Mouse (Mus musculus) frontal cortex, postnatal 36 days (tissue): ENCODE measurements at regions not wholly inside any gene's neighbourhood (a gene's known extent, or its start where the extent isn't known, plus 50 kb on each side); places are given as distances from the start of the nearest gene placed in this dataset.
A peak's percentile ranks its signal among the peaks of the same experiment; 100 is the strongest.

Source experiments
- DNase-seq, 2 experiments: peaks; one replicate each; pipeline ENCODE4 v3.0.0; 2022; ENCODE audit warnings: low spot score in 2 of 2

DNA sequence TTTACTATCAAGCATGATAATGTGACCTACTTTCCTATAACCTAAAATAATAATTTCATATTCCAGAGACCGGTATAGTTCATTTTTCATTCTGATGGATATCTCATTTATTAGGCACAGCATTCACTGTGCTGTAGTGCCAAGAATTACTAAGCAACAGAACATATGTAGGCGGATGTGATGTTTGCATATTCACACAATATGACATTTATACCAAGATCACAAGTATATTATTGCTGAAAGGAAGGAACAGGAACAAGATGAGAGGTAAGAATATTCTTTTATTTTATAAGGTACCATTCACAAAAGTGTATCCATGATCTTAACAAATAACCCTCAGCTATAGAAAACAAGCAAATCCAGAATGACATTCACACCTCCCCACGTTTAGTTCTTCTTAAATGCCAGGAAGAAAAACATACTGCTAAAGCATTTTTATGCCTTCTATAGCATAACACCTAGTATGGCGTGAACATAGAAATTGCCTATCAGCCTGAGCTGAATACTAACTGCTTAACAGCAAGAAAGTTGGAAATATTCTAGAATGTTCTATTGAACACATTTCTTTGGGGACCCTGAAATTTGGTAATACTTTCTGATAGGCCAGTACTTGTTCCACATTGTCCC, 1062.8 kb upstream of the Acvr2a start:
- peak in 1 of 2 experiments; percentile 13 for DNase-seq

DNA sequence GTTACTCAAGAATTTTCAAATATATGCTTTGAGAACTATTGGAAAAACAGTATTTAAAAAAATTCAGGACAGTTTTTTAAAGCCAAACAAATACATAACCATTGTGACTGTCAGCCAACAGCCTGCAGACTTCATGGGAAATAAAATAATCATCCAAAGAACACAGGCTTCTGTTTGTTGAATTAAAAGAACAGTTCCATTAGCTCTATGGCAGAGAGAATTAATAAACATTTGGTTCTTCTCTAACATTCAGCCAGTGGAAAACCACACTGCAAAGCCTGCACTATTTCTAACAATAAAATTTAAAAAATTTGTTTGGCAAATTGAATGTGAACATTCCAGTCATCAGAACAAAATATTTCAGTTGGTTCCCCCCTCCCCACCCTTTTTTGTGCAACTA, 1058.2 kb upstream of the Acvr2a start:
- no peak for DNase-seq

DNA sequence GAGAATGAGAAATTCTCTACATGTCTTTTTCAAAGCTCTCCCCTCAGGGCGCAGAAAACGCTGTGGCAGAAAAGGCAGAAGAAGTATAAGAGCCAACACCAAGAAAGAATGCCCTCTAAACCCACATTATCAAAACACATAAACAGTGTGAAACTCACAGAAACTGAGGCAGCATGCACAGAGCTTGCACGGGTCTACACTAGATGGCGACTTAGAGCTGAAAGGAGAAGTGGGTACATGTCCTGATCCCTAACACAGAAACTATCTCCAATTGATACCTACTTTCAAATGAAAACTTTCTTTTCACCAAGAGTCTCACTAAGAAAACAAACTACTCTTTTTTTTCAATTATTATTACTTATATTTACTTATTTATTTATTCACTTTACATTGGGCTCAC, 1057.7 kb upstream of the Acvr2a start:
- DNase-seq = no peak

DNA sequence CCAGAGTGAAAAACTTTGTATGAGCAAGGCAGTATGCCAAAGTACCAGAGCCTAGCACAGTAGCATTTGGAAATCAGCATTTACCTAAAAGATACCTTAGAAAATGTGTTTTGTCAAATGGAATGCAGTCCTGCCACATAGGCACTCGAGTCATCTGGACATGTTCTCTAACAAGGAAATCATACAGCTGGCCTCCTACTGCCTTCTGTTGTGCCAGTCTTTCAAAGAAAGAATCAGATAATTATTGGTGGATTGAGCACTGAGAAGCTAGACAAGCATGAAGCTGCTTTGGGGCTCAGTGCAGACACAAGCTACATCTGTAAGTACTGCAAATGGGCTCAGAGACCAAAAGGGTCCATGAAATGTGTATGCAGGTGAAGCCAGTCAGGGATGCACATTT, 1038.1 kb upstream of the Acvr2a start:
- no peak for DNase-seq

DNA sequence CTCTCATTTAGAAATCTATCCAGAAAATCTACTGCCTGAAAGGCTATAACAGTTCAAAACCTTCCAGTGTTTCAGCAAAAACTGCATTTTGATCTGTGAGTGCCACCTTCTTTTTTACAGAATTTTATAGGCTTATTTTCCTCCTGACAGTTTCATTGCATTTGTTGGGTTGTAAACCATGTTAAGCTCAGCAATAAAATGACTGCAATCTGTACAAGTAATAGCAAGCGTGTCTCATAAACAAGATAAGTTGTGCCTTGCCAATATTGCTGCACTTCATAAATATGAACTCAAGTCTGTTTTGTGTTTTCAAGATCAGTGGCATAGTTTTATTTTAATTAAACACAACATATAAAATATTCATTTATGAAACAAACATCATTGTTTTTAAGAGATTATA, 1036.9 kb upstream of the Acvr2a start:
- DNase-seq = no peak

DNA sequence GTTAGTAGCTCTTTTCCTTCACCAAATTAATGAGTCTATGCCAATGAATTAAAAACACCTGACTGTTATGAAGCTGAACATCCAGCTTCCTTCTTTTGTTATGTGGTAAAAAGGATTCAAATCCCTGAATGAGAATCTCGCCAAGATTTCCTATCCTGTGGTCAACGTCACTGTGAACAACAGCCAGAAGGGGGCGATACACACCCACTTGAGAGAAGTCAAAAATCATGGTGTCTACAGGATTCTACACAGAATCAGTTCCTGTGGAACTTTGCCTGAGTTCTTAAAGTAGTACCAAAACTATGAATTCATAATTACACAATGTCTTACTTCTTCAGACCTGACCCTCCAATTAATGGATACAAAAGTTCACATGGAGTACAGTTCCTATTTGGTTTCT, 1028.1 kb upstream of the Acvr2a start:
- peak; percentile 49 to 75 for DNase-seq

DNA sequence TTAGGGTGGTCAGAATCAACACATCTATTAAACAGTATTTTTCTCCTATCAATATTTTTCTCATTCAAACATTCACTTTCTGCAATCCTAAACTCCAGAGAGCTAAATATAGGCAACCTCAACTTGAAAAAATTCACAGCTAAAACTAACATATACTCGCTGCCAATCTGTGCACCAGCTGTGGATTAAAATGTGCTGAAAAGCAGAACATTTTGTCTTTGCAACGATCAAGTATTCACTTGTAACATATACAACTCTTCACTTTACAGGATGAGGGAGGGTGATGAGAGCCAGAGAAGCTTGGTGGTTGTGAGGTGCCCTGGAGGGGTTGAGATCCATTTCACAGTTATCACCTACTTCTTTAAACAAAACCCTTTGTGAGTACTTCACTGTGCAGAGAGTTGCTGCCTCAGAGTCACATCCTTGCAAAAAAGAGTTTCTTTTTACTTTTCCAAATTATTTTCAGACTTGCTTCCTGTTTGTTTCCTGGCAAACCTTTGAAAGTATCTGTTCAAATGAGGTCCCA, 991.1 kb upstream of the Acvr2a start:
- DNase-seq = peak; percentile 25 to 75

DNA sequence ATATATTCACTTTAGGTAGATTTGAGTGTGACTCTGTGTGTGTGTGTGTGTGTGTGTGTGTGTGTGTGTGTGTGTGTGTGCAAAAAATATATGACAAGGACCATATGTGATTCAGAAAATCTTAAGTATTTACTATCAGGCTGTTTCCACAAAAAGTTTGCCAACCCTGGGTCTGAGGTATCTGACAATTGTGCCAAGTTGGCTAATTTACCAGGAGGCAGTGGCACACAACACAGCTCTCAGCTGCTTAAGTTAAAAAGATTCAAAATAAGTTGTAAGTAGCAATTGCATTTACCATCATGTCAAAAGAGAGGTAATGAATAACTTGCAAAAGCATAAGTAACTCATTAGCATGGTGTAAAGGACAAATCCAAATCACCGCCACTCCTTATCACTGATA, 981.4 kb upstream of the Acvr2a start:
- DNase-seq = no peak

DNA sequence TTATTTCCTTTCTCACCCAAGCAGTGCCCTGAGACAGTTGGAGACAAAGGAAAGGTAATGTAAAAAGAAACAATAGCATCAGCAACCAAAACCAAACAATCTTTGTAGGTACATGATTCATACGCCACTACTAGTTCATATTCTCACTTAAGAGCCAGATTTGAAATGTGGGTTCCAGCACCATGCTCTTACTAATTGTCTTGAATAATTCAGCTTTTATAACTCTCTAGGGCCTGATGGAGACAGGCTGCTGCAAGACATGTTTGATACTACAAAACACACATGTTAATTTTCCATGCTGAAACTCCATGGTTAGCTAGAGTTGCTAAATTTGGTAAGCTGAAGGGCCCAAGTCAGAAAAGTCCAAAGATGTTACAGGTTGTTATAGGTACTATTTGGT, 980.4 kb upstream of the Acvr2a start:
- no peak for DNase-seq

DNA sequence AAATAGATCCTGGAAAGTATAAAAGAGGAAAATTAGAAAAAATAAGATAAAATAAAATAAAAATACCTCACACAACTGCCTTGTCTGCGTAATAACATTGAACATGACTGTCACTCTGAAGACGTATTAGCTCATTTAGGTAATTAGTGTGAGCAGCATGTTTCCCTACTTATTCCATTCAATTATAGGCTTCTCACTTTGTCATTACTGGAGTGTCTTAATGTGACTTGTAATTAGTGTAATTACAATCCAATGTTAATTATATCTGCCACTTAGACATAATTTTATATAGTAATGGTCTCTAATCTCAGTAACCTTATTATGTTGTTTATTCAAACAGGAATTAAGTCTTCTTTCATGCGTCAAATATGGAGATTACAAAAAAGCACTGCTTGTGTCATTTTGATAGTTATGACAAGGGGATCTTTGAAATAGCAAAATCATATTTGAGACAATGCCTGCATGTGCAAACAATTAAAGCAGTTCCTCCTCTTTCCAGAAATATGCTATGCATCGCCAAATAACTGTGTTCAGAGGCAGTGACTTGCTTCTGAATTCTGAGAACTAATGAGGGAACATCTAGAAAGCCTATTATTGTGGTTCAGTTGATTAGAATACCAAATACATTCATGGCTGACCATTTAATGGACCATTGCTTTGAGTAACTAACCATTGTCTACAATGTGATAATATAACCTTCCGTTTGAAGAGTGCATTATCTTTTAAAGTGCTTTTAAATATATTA, 979.7 kb upstream of the Acvr2a start:
- no peak for DNase-seq

DNA sequence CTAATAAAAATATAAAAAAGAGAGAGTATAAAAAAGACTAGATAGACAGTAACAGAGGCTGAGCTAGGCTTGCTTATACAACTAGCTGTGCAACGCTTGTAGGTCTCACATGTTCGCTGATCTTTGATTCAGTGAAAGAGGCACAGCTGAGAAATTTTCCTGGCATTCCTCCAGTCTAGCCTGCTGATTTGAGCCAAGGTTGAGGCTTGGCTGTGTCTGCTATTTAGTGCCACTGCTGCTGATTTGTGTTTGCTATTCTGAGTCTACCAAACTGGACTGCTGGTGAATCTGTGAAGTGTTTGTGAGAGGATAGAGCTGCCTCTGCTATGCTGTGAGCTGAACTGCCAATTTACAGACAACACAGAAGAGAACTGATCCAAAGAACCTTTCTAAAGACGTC, 956.7 kb upstream of the Acvr2a start:
- no peak for DNase-seq

DNA sequence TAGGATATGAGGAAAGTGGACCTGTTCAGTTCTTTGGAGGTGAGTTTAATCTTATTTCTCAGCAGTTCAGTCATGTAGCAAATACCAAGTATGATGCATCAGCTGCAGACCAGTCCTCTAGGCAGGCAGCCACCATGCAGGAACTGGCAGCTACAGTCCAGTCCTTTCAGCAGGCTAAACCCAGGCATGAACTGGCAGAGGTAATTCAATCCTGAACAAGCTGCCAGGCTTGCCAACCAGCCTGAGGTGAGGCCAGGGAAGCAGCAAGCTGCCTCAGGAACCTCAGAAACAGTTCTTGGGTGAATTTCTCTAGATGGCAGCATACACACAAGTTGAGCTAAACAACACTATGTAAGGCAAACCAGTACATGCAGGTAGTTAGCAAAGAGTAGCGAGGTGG, 951.5 kb upstream of the Acvr2a start:
- DNase-seq = no peak

DNA sequence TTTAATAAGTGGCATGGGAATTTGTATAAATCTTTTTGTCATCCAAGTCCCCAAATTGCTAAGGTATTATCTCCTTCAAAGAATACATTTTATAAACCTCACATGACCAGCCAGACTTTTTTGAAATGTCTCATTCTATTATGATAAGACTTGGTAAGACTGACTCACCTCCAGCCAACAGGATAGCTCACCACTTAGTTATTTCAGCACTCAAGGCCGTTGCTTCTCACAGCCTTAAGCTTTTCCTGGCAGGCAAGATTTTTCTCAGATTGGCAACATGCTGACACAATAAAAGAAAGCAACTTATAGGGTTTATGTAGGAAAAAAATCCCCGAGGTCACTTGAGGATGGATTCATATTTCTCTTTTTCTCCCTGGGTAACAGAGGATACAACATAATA, 935.9 kb upstream of the Acvr2a start:
- no peak for DNase-seq

DNA sequence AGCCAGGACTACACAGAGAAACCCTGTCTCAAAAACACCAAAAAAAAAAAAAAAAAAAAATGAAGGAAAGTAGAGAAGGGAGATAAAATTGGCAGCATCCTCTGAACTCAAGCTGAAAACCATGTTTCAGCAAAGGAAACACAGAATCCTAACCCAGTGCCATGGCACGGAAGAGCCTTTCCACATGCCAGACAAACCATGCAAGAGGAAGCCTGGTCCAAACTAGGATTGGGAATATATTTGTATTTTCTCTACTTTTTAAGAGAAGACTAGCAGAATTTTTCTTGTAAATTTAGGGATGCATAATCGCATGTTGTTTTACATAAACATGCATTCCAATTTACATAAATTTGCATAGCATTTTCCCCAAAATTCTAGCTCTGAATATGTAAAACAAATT, 934.8 kb upstream of the Acvr2a start:
- DNase-seq = no peak

DNA sequence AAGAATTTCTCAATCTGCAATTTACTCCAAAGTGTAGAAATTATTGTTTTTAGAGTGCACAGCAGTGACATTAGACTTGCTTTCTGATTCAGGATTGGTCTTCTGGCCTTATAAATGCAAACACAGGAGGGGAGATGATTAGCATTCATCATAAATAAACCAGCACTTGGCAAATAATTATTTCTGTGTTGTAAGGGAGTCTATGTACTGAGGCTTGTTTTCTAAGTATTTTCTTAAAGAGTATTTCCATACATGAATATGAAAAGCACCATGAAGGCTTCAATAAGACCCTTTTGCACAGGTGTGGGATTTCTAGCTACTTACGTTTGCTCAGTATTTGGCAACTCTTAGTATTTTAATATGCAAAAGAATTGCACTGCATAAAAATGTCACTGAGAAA, 934.1 kb upstream of the Acvr2a start:
- DNase-seq = no peak

DNA sequence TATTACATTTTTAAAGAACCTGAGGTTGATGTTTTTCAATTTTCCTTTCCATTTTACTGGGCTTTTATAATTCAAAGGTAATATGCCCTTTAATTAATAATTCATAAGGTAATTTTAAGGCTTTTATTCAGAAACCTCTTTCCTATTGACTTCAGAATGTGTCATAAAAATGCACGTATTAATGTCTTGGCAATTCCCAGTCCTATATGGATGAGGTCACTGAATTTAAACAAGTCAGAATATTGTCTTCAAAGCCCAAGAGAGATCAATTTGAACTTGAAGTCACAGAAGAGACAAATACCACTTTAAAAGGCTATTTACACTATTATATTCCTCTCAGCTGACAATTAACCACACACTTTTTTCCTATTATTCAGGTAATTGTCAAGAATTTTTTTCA, 925.7 kb upstream of the Acvr2a start:
- no peak for DNase-seq

DNA sequence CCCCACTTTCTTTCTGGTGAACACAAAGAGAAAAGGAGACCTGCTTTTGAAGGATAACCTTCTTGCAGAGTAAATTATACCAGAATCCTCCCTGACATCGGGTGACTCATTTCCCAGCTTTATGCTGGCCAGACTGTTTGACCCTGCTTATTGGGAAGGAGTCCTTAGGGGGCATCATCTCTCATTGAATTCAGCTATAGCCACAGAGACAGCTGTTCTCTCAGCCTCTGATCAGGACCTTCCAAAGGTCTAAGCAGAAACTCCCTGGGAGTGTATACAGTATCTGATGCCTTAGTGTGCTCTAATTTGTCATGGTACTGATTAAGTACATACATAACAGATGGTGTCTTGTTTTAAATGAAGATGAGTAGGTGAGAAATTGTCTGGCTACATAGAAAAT, 922.5 kb upstream of the Acvr2a start:
- DNase-seq = no peak

DNA sequence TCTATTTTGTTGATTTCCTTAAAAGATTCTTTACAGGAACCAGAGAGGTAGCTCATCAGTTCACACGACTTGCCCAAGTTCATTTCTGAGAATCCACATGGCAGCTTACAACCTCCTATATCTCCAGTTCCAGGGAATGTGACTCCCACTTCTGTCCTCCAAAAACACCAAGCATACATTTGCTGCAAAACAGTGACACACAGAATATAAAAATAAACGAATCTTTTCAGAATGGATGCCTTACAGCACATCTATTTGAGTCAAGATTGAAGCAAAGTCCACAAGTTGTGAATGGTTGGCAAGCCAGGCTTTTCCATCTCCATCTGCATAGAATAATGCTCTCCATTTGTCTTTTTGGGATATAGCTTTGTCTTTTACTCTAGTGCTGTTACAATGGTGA, 921.0 kb upstream of the Acvr2a start:
- no peak for DNase-seq

DNA sequence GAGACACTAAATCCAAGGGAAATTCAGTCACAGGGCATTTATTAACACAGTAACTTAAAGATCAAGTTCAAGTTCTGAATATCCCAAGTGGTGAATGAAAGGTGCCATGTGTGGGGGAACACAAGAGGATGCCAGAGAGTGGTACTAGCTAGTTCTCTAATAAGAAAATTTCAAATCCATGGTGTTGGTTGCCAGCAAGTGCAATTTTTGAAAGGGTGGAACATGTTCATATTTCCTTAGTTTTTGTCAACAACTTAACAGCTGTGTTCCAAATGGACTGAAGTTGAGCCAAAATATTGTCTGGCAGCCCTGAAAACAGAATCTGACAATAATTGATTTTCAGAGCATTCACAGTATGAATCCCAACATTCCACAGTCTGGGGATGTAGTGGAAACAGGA, 919.1 kb upstream of the Acvr2a start:
- no peak for DNase-seq

DNA sequence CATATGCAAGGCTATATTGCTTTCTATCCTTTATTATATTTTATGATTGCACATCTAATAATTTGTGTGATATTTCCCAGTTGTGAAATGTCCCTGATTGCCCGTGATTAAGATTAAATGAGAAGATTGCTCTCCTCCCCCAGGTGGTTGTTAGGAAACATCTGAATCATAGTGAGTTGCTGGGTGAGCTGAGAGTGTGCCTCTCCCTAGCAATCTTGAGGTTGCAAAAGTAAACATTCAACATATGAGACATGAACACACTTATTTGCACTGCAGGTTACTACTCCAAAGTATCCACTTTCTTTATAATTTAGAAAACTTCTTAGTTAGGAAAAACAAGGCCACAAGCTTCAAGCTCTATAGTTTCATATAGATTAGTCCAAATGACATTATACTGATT, 899.6 kb upstream of the Acvr2a start:
- DNase-seq = no peak

DNA sequence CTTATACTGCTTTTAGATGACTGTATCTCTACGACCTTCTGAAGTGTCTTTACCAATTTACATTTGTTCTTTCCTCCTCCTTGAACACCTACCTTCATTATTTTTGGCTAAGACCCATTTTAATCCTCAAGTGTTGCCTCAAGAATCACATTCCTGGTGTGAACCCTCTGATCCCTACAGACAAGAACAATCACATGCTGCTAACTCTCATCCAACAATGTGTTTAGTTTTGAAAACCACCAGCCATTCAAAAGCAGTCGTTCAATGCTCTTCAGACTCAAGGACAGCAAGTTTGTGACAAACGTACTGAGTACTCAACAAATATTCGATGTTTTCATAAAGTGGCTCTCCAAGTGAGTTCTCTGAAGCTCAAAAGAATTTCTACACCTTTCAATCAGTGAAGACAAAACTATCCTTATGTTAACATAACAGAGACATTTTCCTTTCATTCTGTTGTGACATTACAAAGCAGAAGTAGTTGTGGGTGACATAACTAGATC, 898.9 kb upstream of the Acvr2a start:
- DNase-seq = no peak

DNA sequence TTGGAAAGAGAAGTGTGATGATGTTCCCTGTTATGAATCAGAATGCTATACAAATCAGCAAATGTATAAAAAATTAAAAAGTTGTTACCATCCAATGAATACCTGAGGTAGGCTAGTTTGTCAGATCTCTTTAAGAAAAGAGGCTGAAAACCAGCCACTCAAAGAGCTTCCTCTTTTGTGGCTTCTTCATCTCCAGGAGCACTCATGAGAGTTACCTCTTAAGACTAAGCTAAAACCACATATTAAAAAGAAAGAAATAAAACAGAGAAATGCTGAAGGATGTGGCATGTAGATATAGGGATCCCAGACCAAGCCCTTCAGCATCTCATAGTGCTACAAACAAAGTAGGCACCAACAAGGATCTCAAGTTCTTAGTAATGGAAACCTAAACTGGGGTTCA, 890.9 kb upstream of the Acvr2a start:
- DNase-seq = no peak

DNA sequence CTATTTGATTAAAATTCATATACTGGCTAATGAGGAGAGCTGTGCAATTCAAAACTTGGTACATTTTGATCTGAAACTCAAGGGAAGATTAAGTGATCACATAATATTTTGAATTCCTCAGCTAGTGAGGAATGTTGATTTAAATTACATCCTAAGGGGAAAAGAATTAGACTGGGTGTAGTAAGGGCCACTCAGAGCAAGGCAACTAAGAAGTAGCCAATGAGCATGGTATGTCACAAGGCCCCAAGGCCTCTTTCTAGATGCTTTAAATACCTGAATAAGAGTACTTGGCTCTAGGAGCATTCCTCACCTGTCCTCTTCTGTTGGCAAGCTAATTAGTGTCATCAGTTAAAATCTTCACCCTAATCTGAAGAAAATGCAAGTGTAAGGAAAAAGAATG, 887.3 kb upstream of the Acvr2a start:
- no peak for DNase-seq
